Mouse (Mus musculus): ENCODE data around the gene Eva1b.

Eva1b gene

GRCm38 (mm10) chr4:126115871-126116521 lies 31.5 kb upstream of the Eva1b start:
- peaks cover 54% of the 10 kb centered on the region for H3K4me1 ChIP-seq (replicated peaks; ENCODE audit: low read depth, low read length)
- no peaks in the 10 kb centered on the region for H3K9me3 ChIP-seq (ENCODE audit: low read length)
- no peaks in the 10 kb centered on the region for H3K27me3 ChIP-seq (ENCODE audit: insufficient read depth, low read length)
- TF ChIP-seq CTCF (conservative IDR thresholded peaks at IDR 0.05; ENCODE audit: low read length) (no peak), NANOG (IDR thresholded peaks at IDR 0.05; ENCODE audit: borderline replicate concordance, low read length) (no peak), POU5F1 (IDR thresholded peaks at IDR 0.05; ENCODE audit: borderline replicate concordance, low read length) (no peak)
- H3K4me3 ChIP-seq (replicated peaks; ENCODE audit: low read length) = no peak overlapping the region
- peaks cover 43% of the 10 kb centered on the region for H3K36me3 ChIP-seq (ENCODE audit: insufficient read depth, low read length)

- H3K27me3 ChIP-seq (ENCODE audit: insufficient read depth, low read length) = no peaks in the 10 kb centered on the region
- H3K4me3 ChIP-seq (replicated peaks; ENCODE audit: low read length) = no peak overlapping the region
- TF ChIP-seq NANOG (IDR thresholded peaks at IDR 0.05; ENCODE audit: borderline replicate concordance, low read length) (no peak), POU5F1 (IDR thresholded peaks at IDR 0.05; ENCODE audit: borderline replicate concordance, low read length) (no peak), CTCF (conservative IDR thresholded peaks at IDR 0.05; ENCODE audit: low read length) (no peak)
- H3K9me3 ChIP-seq (ENCODE audit: low read length) = no peaks in the 10 kb centered on the region
- H3K36me3 ChIP-seq (ENCODE audit: insufficient read depth, low read length) = peaks cover 44% of the 10 kb centered on the region
- H3K4me1 ChIP-seq (replicated peaks; ENCODE audit: low read depth, low read length) = peaks cover 43% of the 10 kb centered on the region
Measured at GRCm38 (mm10) chr4:126117116-126117515, 30.4 kb upstream of the Eva1b start.

- Histone ChIP-seq H3K36me3 (ENCODE audit: insufficient read depth, low read length) (peaks cover 50% of the 10 kb centered on the region), H3K4me3 (replicated peaks; ENCODE audit: low read length) (no peak overlapping the region), H3K4me1 (replicated peaks; ENCODE audit: low read depth, low read length) (peaks cover 37% of the 10 kb centered on the region), H3K9me3 (ENCODE audit: low read length) (no peaks in the 10 kb centered on the region), H3K27me3 (ENCODE audit: insufficient read depth, low read length) (no peaks in the 10 kb centered on the region)
- TF ChIP-seq NANOG (IDR thresholded peaks at IDR 0.05; ENCODE audit: borderline replicate concordance, low read length) (no peak), CTCF (conservative IDR thresholded peaks at IDR 0.05; ENCODE audit: low read length) (no peak), POU5F1 (IDR thresholded peaks at IDR 0.05; ENCODE audit: borderline replicate concordance, low read length) (no peak)
Measured at GRCm38 (mm10) chr4:126118651-126119050, 28.9 kb upstream of the Eva1b start.

- no peak overlapping the region for H3K4me3 ChIP-seq (replicated peaks; ENCODE audit: low read length)
- TF ChIP-seq CTCF (conservative IDR thresholded peaks at IDR 0.05; ENCODE audit: low read length) (no peak), POU5F1 (IDR thresholded peaks at IDR 0.05; ENCODE audit: borderline replicate concordance, low read length) (no peak), NANOG (IDR thresholded peaks at IDR 0.05; ENCODE audit: borderline replicate concordance, low read length) (no peak)
Measured at GRCm38 (mm10) chr4:126119051-126119450, 28.5 kb upstream of the Eva1b start.

GRCm38 (mm10) chr4:126120052-126120451 lies 27.5 kb upstream of the Eva1b start:
- Histone ChIP-seq H3K36me3 (ENCODE audit: insufficient read depth, low read length) (peaks cover 60% of the 10 kb centered on the region), H3K9me3 (ENCODE audit: low read length) (no peaks in the 10 kb centered on the region), H3K4me3 (replicated peaks; ENCODE audit: low read length) (no peak overlapping the region), H3K4me1 (replicated peaks; ENCODE audit: low read depth, low read length) (peaks cover 28% of the 10 kb centered on the region), H3K27me3 (ENCODE audit: insufficient read depth, low read length) (no peaks in the 10 kb centered on the region)
- TF ChIP-seq NANOG (IDR thresholded peaks at IDR 0.05; ENCODE audit: borderline replicate concordance, low read length) = no peak
- TF ChIP-seq POU5F1 (IDR thresholded peaks at IDR 0.05; ENCODE audit: borderline replicate concordance, low read length) = no peak
- no peak for TF ChIP-seq CTCF (conservative IDR thresholded peaks at IDR 0.05; ENCODE audit: low read length)

More at GRCm38 (mm10) chr4:126119051-126119450, 28.5 kb upstream of the Eva1b start:
- Histone ChIP-seq H3K4me1 (replicated peaks; ENCODE audit: low read depth, low read length) (peaks cover 34% of the 10 kb centered on the region), H3K27me3 (ENCODE audit: insufficient read depth, low read length) (no peaks in the 10 kb centered on the region), H3K9me3 (ENCODE audit: low read length) (no peaks in the 10 kb centered on the region), H3K36me3 (ENCODE audit: insufficient read depth, low read length) (peaks cover 54% of the 10 kb centered on the region)

GRCm38 (mm10) chr4:126120506-126120905 lies 27.0 kb upstream of the Eva1b start:
- no peak overlapping the region for H3K4me3 ChIP-seq (replicated peaks; ENCODE audit: low read length)
- H3K36me3 ChIP-seq (ENCODE audit: insufficient read depth, low read length) = peaks cover 63% of the 10 kb centered on the region
- no peaks in the 10 kb centered on the region for H3K27me3 ChIP-seq (ENCODE audit: insufficient read depth, low read length)
- peaks cover 26% of the 10 kb centered on the region for H3K4me1 ChIP-seq (replicated peaks; ENCODE audit: low read depth, low read length)
- no peaks in the 10 kb centered on the region for H3K9me3 ChIP-seq (ENCODE audit: low read length)
- TF ChIP-seq NANOG (IDR thresholded peaks at IDR 0.05; ENCODE audit: borderline replicate concordance, low read length) (no peak), POU5F1 (IDR thresholded peaks at IDR 0.05; ENCODE audit: borderline replicate concordance, low read length) (no peak), CTCF (conservative IDR thresholded peaks at IDR 0.05; ENCODE audit: low read length) (no peak)

GRCm38 (mm10) chr4:126123309-126124040 lies 24.1 kb upstream of the Eva1b start:
- no peak overlapping the region for H3K4me3 ChIP-seq (replicated peaks; ENCODE audit: low read length)
- H3K36me3 ChIP-seq (ENCODE audit: insufficient read depth, low read length) = peaks cover 69% of the 10 kb centered on the region
- no peak for TF ChIP-seq CTCF (conservative IDR thresholded peaks at IDR 0.05; ENCODE audit: low read length)
- no peak for TF ChIP-seq NANOG (IDR thresholded peaks at IDR 0.05; ENCODE audit: borderline replicate concordance, low read length)
- TF ChIP-seq POU5F1 (IDR thresholded peaks at IDR 0.05; ENCODE audit: borderline replicate concordance, low read length) = no peak
- no peaks in the 10 kb centered on the region for H3K9me3 ChIP-seq (ENCODE audit: low read length)
- no peaks in the 10 kb centered on the region for H3K27me3 ChIP-seq (ENCODE audit: insufficient read depth, low read length)
- peaks cover 8% of the 10 kb centered on the region for H3K4me1 ChIP-seq (replicated peaks; ENCODE audit: low read depth, low read length)

GRCm38 (mm10) chr4:126130502-126130901 lies 17.0 kb upstream of the Eva1b start:
- TF ChIP-seq POU5F1 (IDR thresholded peaks at IDR 0.05; ENCODE audit: borderline replicate concordance, low read length) (no peak), CTCF (conservative IDR thresholded peaks at IDR 0.05; ENCODE audit: low read length) (no peak)
- no peaks in the 10 kb centered on the region for H3K9me3 ChIP-seq (ENCODE audit: low read length)
- no peak overlapping the region for H3K4me3 ChIP-seq (replicated peaks; ENCODE audit: low read length)

More at GRCm38 (mm10) chr4:126130502-126130901, 17.0 kb upstream of the Eva1b start:
- Histone ChIP-seq H3K36me3 (ENCODE audit: insufficient read depth, low read length) (peaks cover 99% of the 10 kb centered on the region), H3K4me1 (replicated peaks; ENCODE audit: low read depth, low read length) (peaks cover 36% of the 10 kb centered on the region), H3K27me3 (ENCODE audit: insufficient read depth, low read length) (no peaks in the 10 kb centered on the region)
